Mouse (Mus musculus) small intestine, adult 2 months (tissue): ENCODE data around the gene Unc13b.

Source experiments
- CTCF ChIP-seq: fragments of 200-500 bp; IDR thresholded peaks from 2 replicates; pipeline ENCODE4 v1.5.1; 2012; ENCODE audit warnings: low read depth, mild to moderate bottlenecking, control low read depth, inconsistent platforms, low read length, moderate library complexity, mixed read lengths; ENCODE audit not compliant: insufficient replicate concordance, insufficient read length; ENCODE audit errors: extremely low read depth
- POLR2A ChIP-seq: fragments of 200-500 bp; IDR thresholded peaks from 2 replicates; pipeline ENCODE4 v1.6.1; 2012; ENCODE audit warnings: low read depth, mild to moderate bottlenecking, control low read depth, inconsistent platforms, low read length, moderate library complexity

DNA sequence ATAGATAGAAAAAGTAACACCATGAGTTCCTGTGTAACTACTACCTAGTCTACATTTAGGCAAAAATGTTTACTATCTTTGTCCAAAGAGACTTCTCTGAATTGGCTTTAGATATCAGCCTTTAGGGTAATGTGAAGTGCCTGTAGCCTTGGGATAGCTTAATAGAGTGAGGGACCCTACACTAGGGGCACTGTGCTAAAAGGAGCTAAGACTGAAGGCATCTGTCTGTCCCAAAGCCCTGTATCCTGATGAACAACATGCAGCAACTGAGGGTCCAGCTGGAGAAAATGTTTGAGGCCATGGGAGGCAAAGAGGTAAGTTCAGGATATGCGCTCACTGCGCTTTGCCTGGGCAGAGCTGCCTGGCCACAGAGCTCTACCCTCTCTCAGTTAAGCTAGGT is 198.3 kb downstream of the Unc13b start:
- TF ChIP-seq CTCF (no peak), POLR2A (no peak)
